Mouse (Mus musculus) intestine, embryonic 15.5 days (tissue): ENCODE results near the gene Slc25a35. TPM values are rescaled to one million over a fixed set of nuclear protein-coding genes. Genes with fewer than 3 reads are reported as not detected.
"Not testable (repeated sequence)": the region's sequence is repeated elsewhere in the genome, so short reads cannot be mapped to it uniquely, and the experiment has no call there.

Experiments used
- ATAC-seq: fragments of 200-750 bp; cut with Nextera tagmentation; 2 replicates; pipeline ENCODE4 v1.8.0; 2017; ENCODE audit warnings: moderate TSS enrichment, moderate library complexity
- H3K27ac ChIP-seq: fragments of 300-500 bp; sonication (generic); 2 replicates; pipeline ENCODE4 v1.5.1; 2015; ENCODE audit warnings: mild to moderate bottlenecking, inconsistent platforms
- H3K27me3 ChIP-seq: fragments of 300-500 bp; sonication (generic); replicated peaks from 2 replicates; pipeline ENCODE4 v1.6.1; 2015; ENCODE audit warnings: inconsistent platforms
- H3K36me3 ChIP-seq: fragments of 300-500 bp; sonication (generic); 2 replicates; pipeline ENCODE4 v1.6.1; 2015; ENCODE audit warnings: inconsistent platforms
- H3K4me1 ChIP-seq: fragments of 300-500 bp; sonication (generic); replicated peaks from 2 replicates; pipeline ENCODE4 v1.6.1; 2015; ENCODE audit warnings: inconsistent platforms
- H3K4me2 ChIP-seq: fragments of 300-500 bp; sonication (generic); replicated peaks from 2 replicates; pipeline ENCODE4 v1.6.1; 2015; ENCODE audit warnings: mild to moderate bottlenecking, inconsistent platforms
- H3K4me3 ChIP-seq: fragments of 300-500 bp; sonication (generic); replicated peaks from 2 replicates; pipeline ENCODE4 v1.5.1; 2015; ENCODE audit warnings: inconsistent platforms
- H3K9ac ChIP-seq: fragments of 300-500 bp; sonication (generic); 2 replicates; pipeline ENCODE4 v1.6.1; 2015; ENCODE audit warnings: inconsistent platforms
- H3K9me3 ChIP-seq: fragments of 300-500 bp; sonication (generic); 2 replicates; pipeline ENCODE4 v1.6.1; 2016; ENCODE audit warnings: inconsistent platforms
- WGBS: fragments of 180-500 bp; shearing (Covaris S2); methylation state at CpG from one replicate; pipeline ENCODE4 v1.1.7; 2015; 5-methylcytosine and 5-hydroxymethylcytosine counted together
- polyA plus RNA-seq: library from polyadenylated mRNA; unstranded; fragments of >200 nt; fragmentation: Nextera tagmentation; extraction: Ambion mirVana; gene quantifications from 2 replicates; pipeline ENCODE4 v1.2.1, GENCODE M21; 2015

Gene Slc25a35
- polyA plus RNA-seq, 1 experiment from 2014 or later, result 2.7 TPM

- ATAC-seq, result no peak
- Histone ChIP-seq H3K27me3 (no peaks in the 10 kb centered on the region), H3K4me2 (peak overlapping the region; percentile 72), H3K9me3 (no peaks in the 10 kb centered on the region), H3K27ac (no peak overlapping the region), H3K9ac (no peak overlapping the region), H3K36me3 (no peaks in the 10 kb centered on the region), H3K4me1 (peaks cover 9% of the 10 kb centered on the region), H3K4me3 (no peak overlapping the region)
- 88% methylated on average over 15 of the region's 15 CpGs for WGBS
Measured at GRCm38 (mm10) chr11:69010400-69011323, 42.7 kb downstream of the Slc25a35 start.

DNA sequence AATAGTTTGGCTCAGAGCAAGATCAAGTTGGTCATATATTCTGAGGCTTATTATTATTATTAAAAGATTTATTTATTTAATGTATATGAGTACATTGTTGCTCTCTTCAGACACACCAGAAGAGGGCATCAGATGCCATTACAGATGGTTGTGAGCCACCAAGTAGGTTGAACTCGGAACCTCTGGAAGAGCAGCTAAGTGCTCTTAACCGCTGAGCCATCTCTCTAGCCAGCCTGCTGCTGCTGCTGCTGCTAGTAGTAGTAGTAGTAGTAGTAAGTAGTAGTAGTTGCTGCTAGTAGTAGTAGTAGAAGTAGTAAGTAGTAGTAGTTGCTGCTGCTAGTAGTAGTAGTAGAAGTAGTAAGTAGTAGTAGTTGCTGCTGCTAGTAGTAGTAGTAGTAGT is 43.5 kb downstream of the Slc25a35 start:
- ATAC-seq, H3K4me1 ChIP-seq, H3K27me3 ChIP-seq, H3K36me3 ChIP-seq, H3K9me3 ChIP-seq: not testable (repeated sequence)
- 68% methylated on average over 2 of the region's 2 CpGs for WGBS
- Histone ChIP-seq H3K4me3 (peak overlapping the region; percentile 45), H3K27ac (peak overlapping the region; percentile 88; the same call in 1 of the 2 replicates), H3K4me2 (peak overlapping the region; percentile 72), H3K9ac (peak overlapping the region; percentile 56; the same call in 1 of the 2 replicates)

DNA sequence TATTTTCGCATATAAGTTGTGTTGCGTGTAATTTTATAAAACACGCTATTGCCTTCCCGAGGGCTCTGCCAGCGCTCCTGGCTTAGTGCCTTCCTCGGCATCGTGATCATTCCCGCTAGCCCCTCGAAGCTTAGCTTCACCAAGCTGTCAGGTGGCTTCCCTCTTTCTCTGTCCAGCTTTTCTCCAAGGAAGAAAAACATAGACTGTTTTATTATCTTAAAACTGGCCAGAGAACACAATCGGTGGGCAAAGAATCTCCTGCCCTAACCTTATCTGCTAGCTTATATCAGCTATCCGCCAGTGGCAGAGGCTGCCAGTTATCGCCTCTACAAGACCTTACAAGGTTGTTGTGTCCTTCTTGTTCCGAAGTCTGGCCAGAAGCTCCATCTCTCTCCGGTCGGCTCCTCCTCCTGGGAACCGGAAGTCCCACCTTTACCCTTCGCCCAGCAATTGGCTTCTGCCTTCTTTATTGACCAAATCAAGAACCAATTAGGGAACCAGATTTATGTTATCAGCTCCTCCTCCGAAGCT is 44.2 kb downstream of the Slc25a35 start:
- WGBS, result under 1% methylated on average over 18 of the region's 18 CpGs
- H3K36me3 ChIP-seq, result no peaks in the 10 kb centered on the region
- peaks cover 12% of the 10 kb centered on the region for H3K4me1 ChIP-seq
- H3K4me2 ChIP-seq, result peak overlapping the region; percentile 72
- H3K9ac ChIP-seq, result peak overlapping the region; percentile 56
- ATAC-seq, result peak; percentile 74
- peak overlapping the region; percentile 88 for H3K27ac ChIP-seq
- H3K27me3 ChIP-seq, result no peaks in the 10 kb centered on the region
- H3K9me3 ChIP-seq, result no peaks in the 10 kb centered on the region
- peak overlapping the region; percentile 45 for H3K4me3 ChIP-seq

- Histone ChIP-seq H3K27ac (peak within 1 kb of the TSS; percentile 90), H3K4me2 (peak within 1 kb of the TSS; percentile 72), H3K9ac (peak within 1 kb of the TSS; percentile 69), H3K27me3 (no peaks in the 10 kb centered on the region), H3K9me3 (no peaks in the 10 kb centered on the region), H3K4me1 (peaks cover 6% of the 10 kb centered on the region; the same call in 1 of the 2 replicates), H3K36me3 (no peaks in the 10 kb centered on the region), H3K4me3 (peak within 1 kb of the TSS; percentile 56)
- WGBS, result 2% methylated on average over 38 of the region's 38 CpGs
- peak; percentile 96 for ATAC-seq
Measured at GRCm38 (mm10) chr11:69015644-69016441, 47.9 kb downstream of the Slc25a35 start, which contains the start of gene Ctc1. Gene Ctc1 (plus strand): TSS chr11:69015911.

- Histone ChIP-seq H3K27me3 (no peaks in the 10 kb centered on the region), H3K4me3 (peak overlapping the region; percentile 56), H3K9ac (peak overlapping the region; percentile 69), H3K36me3 (0 out of 2 replicates have a peak, but pooled peaks cover 2% of the 10 kb centered on the region), H3K4me1 (0 out of 2 replicates have a peak, but pooled peaks cover 6% of the 10 kb centered on the region), H3K27ac (peak overlapping the region; percentile 90; the same call in 1 of the 2 replicates), H3K9me3 (no peaks in the 10 kb centered on the region), H3K4me2 (peak overlapping the region; percentile 72)
- ATAC-seq, result no peak
- WGBS, result 54% methylated on average over 3 of the region's 3 CpGs
Measured at GRCm38 (mm10) chr11:69016755-69017154, 48.8 kb downstream of the Slc25a35 start.

- ATAC-seq, result no peak
- H3K36me3 ChIP-seq, result peaks cover 21% of the 10 kb centered on the region
- H3K27me3 ChIP-seq, result no peaks in the 10 kb centered on the region
Measured at GRCm38 (mm10) chr11:69020691-69021090, 52.8 kb downstream of the Slc25a35 start.

More at GRCm38 (mm10) chr11:69020691-69021090, 52.8 kb downstream of the Slc25a35 start:
- no peak overlapping the region for H3K27ac ChIP-seq
- H3K9me3 ChIP-seq, result no peaks in the 10 kb centered on the region
- 0 out of 2 replicates have a peak, but pooled peaks cover 6% of the 10 kb centered on the region for H3K4me1 ChIP-seq
- H3K4me2 ChIP-seq, result no peak overlapping the region
- H3K4me3 ChIP-seq, result no peak overlapping the region
- H3K9ac ChIP-seq, result no peak overlapping the region

Other genes starting within 250 kb of the Slc25a35 start
- 69.1 and 69.5 TPM in 2 replicates for gene Ndel1, start 96.3 kb upstream of the Slc25a35 start, polyA plus RNA-seq
- gene Rnf222, start 79.6 kb upstream of the Slc25a35 start, polyA plus RNA-seq, result 0.06 and 0.10 TPM in 2 replicates
- 1,017 and 1,034 TPM in 2 replicates for gene Rpl26, start 66.5 kb upstream of the Slc25a35 start, polyA plus RNA-seq
- gene Odf4, start 41.0 kb upstream of the Slc25a35 start, polyA plus RNA-seq, result not detected in 2 replicates
- gene Arhgef15, start 10.7 kb upstream of the Slc25a35 start, polyA plus RNA-seq, result 8.1 and 8.6 TPM in 2 replicates
- 61.4 and 62.2 TPM in 2 replicates for gene Rangrf, start 7.1 kb downstream of the Slc25a35 start, polyA plus RNA-seq
- gene Pfas, start 40.3 kb downstream of the Slc25a35 start, polyA plus RNA-seq, result 29.7 and 32.1 TPM in 2 replicates
- gene Ctc1, start 47.8 kb downstream of the Slc25a35 start, polyA plus RNA-seq, result 35.1 and 38.6 TPM in 2 replicates
- 133 and 135 TPM in 2 replicates for gene Aurkb, start 77.5 kb downstream of the Slc25a35 start, polyA plus RNA-seq
- 8.6 and 8.9 TPM in 2 replicates for gene Borcs6, start 91.6 kb downstream of the Slc25a35 start, polyA plus RNA-seq
- 43.7 and 47.6 TPM in 2 replicates for gene Tmem107, start 102.7 kb downstream of the Slc25a35 start, polyA plus RNA-seq
- gene Vamp2, start 120.4 kb downstream of the Slc25a35 start, polyA plus RNA-seq, result 61.8 and 64.2 TPM in 2 replicates
- gene Per1, start 127.1 kb downstream of the Slc25a35 start, polyA plus RNA-seq, result 11.9 and 15.6 TPM in 2 replicates
- 0.62 and 0.70 TPM in 2 replicates for gene Hes7, start 152.3 kb downstream of the Slc25a35 start, polyA plus RNA-seq
- 0.29 and 0.34 TPM in 2 replicates for gene 9130213A22Rik, start 154.5 kb downstream of the Slc25a35 start, polyA plus RNA-seq
- gene Aloxe3, start 157.8 kb downstream of the Slc25a35 start, polyA plus RNA-seq, result 0.19 and 0.29 TPM in 2 replicates
- 0.35 and 0.43 TPM in 2 replicates for gene Alox12b, start 188.9 kb downstream of the Slc25a35 start, polyA plus RNA-seq
- 0.14 and 0.15 TPM in 2 replicates for gene Alox8, start 229.7 kb downstream of the Slc25a35 start, polyA plus RNA-seq